Mouse (Mus musculus): ENCODE measurements around the gene Pou1f1.
A peak's percentile ranks its signal among the peaks of the same experiment; 100 is the strongest.

Pou1f1 gene

GRCm38 (mm10) chr16:65520211-65520610, at the start of gene Pou1f1:
TSS of gene Pou1f1 (plus strand) at chr16:65520511.
- DNase-seq (ENCODE audit: low spot score in 2 of 2), result no peak

- no peak for DNase-seq (ENCODE audit: low spot score in 2 of 2)
Measured at GRCm38 (mm10) chr16:65470650-65471049, 49.7 kb upstream of the Pou1f1 start.

GRCm38 (mm10) chr16:65472472-65473001, 47.8 kb upstream of the Pou1f1 start:
- DNase-seq (ENCODE audit: low spot score in 2 of 2), result no peak

- DNase-seq (ENCODE audit: low spot score in 2 of 2), result no peak
Measured at GRCm38 (mm10) chr16:65485726-65486125, 34.6 kb upstream of the Pou1f1 start.

- no peak for DNase-seq (ENCODE audit: low spot score in 2 of 2)
Measured at GRCm38 (mm10) chr16:65496030-65496429, 24.3 kb upstream of the Pou1f1 start.

GRCm38 (mm10) chr16:65497049-65497448, 23.3 kb upstream of the Pou1f1 start:
- DNase-seq (ENCODE audit: low spot score in 2 of 2), result peak in 1 of 2 experiments; percentile 6

- DNase-seq (ENCODE audit: low spot score in 2 of 2), result no peak
Measured at GRCm38 (mm10) chr16:65514223-65514622, 6.1 kb upstream of the Pou1f1 start.

- no peak for DNase-seq (ENCODE audit: low spot score in 2 of 2)
Measured at GRCm38 (mm10) chr16:65526004-65526403, 5.7 kb downstream of the Pou1f1 start.

GRCm38 (mm10) chr16:65526695-65527094, 6.4 kb downstream of the Pou1f1 start:
- DNase-seq (ENCODE audit: low spot score in 2 of 2), result no peak

- DNase-seq (ENCODE audit: low spot score in 2 of 2), result no peak
Measured at GRCm38 (mm10) chr16:65529589-65529988, 9.3 kb downstream of the Pou1f1 start.

- no peak for DNase-seq (ENCODE audit: low spot score in 2 of 2)
Measured at GRCm38 (mm10) chr16:65531663-65532062, 11.4 kb downstream of the Pou1f1 start.

GRCm38 (mm10) chr16:65533315-65533999, 13.1 kb downstream of the Pou1f1 start:
- peak in 1 of 2 experiments; percentile 14 for DNase-seq (ENCODE audit: low spot score in 2 of 2)

- no peak for DNase-seq (ENCODE audit: low spot score in 2 of 2)
Measured at GRCm38 (mm10) chr16:65543676-65544293, 23.5 kb downstream of the Pou1f1 start.

- DNase-seq (ENCODE audit: low spot score in 2 of 2), result no peak
Measured at GRCm38 (mm10) chr16:65548960-65549359, 28.6 kb downstream of the Pou1f1 start.

GRCm38 (mm10) chr16:65550814-65551213, 30.5 kb downstream of the Pou1f1 start:
- DNase-seq (ENCODE audit: low spot score in 2 of 2), result no peak

- DNase-seq (ENCODE audit: low spot score in 2 of 2), result no peak
Measured at GRCm38 (mm10) chr16:65554267-65554666, 34.0 kb downstream of the Pou1f1 start.

GRCm38 (mm10) chr16:65557369-65557768, 37.1 kb downstream of the Pou1f1 start:
- DNase-seq (ENCODE audit: low spot score in 2 of 2), result no peak

GRCm38 (mm10) chr16:65559591-65559990, 39.3 kb downstream of the Pou1f1 start:
- DNase-seq (ENCODE audit: low spot score in 2 of 2), result no peak

GRCm38 (mm10) chr16:65560996-65561962, 41.0 kb downstream of the Pou1f1 start:
- no peak for DNase-seq (ENCODE audit: low spot score in 2 of 2)

- peak; percentile 82 to 85 for DNase-seq (ENCODE audit: low spot score in 2 of 2)
Measured at GRCm38 (mm10) chr16:65561963-65562863, 41.9 kb downstream of the Pou1f1 start, which contains the start of gene Chmp2b. TSS of gene Chmp2b (minus strand) at chr16:65562726.

GRCm38 (mm10) chr16:65562864-65563206, 42.5 kb downstream of the Pou1f1 start:
- DNase-seq (ENCODE audit: low spot score in 2 of 2), result no peak

Measured in spleen, postnatal 36 days (tissue).